ENCODE assay signal across 20 mouse cellular contexts in the genomic region with DNA sequence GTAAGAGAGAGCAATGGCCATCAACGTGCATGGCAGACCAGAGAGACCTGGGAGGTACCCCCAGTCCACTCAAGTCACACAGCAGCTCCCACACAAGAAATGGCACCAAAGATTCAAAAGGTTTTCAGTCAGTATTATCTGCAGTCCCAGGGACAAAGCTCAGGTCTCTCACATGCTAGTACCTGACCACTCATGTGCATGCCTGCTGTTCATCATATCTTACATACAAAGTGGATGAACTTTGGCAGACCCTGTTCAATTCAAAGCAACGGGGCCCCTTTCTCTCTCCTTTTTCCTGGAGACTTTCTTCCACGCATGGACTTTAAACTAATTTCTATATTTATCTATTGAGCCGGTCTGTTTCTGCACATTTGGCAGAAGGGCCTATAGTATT.
A peak's percentile ranks its signal among the peaks of the same experiment; 100 is the strongest.
DNase-seq lines count a peak whose midpoint lies in the region; ATAC-seq and TF ChIP-seq lines count a peak whose summit lies in the region.
"Had no signal": no experiment of that assay in that cellular context is flagged by ENCODE, and none has a peak within 500 bp of the region (broad histone marks: within the 10 kb centered on the region; RNA-seq: fewer than 3 reads in every experiment).

No protein-coding gene starts in this region.

- no peaks in the 10 kb centered on the region for H3K36me3 ChIP-seq in heart, embryonic 13.5 days
- H3K36me3 ChIP-seq in stomach, embryonic 14.5 days (ENCODE audit: control insufficient read depth, insufficient read depth, low read length), result no peaks in the 10 kb centered on the region
- no peaks in the 10 kb centered on the region for H3K36me3 ChIP-seq in stomach, postnatal 0 days (ENCODE audit: control insufficient read depth, insufficient read depth, low read length)
- H3K36me3 ChIP-seq in intestine, embryonic 15.5 days, result no peaks in the 10 kb centered on the region
- H3K36me3 ChIP-seq in stomach, embryonic 15.5 days, result no peaks in the 10 kb centered on the region
- H3K36me3 ChIP-seq: embryonic facial prominence, embryonic 15.5 days; forebrain, embryonic 10.5 days; hindbrain, embryonic 12.5 days had no signal

- TF ChIP-seq EP300 in stomach, postnatal 0 days (optimal IDR thresholded peaks at IDR 0.05), result no peak

- H3K27ac ChIP-seq in heart, embryonic 13.5 days (replicated peaks), result no peak overlapping the region
- peak overlapping the region; percentile 22; the same call in 1 of the 2 replicates for H3K27ac ChIP-seq in stomach, embryonic 14.5 days (ENCODE audit: low read length)
- H3K27ac ChIP-seq in stomach, postnatal 0 days (replicated peaks), result no peak overlapping the region
- peak overlapping the region; percentile 45 for H3K27ac ChIP-seq in intestine, embryonic 15.5 days
- peak overlapping the region; percentile 35; the same call in 1 of the 2 replicates for H3K27ac ChIP-seq in stomach, embryonic 15.5 days
- H3K27ac ChIP-seq: embryonic facial prominence, embryonic 15.5 days; hindbrain, embryonic 12.5 days; hindbrain, postnatal 0 days had no signal

- H3K27me3 ChIP-seq in heart, embryonic 13.5 days (replicated peaks), result no peaks in the 10 kb centered on the region
- no peaks in the 10 kb centered on the region for H3K27me3 ChIP-seq in stomach, embryonic 14.5 days (ENCODE audit: control insufficient read depth, insufficient read depth, low read length)
- no peaks in the 10 kb centered on the region for H3K27me3 ChIP-seq in stomach, postnatal 0 days (ENCODE audit: control insufficient read depth, insufficient read depth, low read length)
- no peaks in the 10 kb centered on the region for H3K27me3 ChIP-seq in intestine, embryonic 15.5 days (replicated peaks)
- H3K27me3 ChIP-seq in stomach, embryonic 15.5 days (replicated peaks), result no peaks in the 10 kb centered on the region

- peak overlapping the region; percentile 24; the same call in 1 of the 2 replicates for H3K9ac ChIP-seq in heart, embryonic 13.5 days
- no peak overlapping the region for H3K9ac ChIP-seq in stomach, embryonic 14.5 days (replicated peaks; ENCODE audit: low read depth, low read length)
- H3K9ac ChIP-seq in stomach, postnatal 0 days (ENCODE audit: low read length), result no peak overlapping the region
- H3K9ac ChIP-seq in intestine, embryonic 15.5 days, result no peak overlapping the region
- H3K9ac ChIP-seq in stomach, embryonic 15.5 days, result no peak overlapping the region
- H3K9ac ChIP-seq: embryonic facial prominence, embryonic 15.5 days; hindbrain, embryonic 12.5 days had no signal

- H3K4me1 ChIP-seq in heart, embryonic 13.5 days, result peaks cover 63% of the 10 kb centered on the region
- peaks cover 42% of the 10 kb centered on the region for H3K4me1 ChIP-seq in stomach, embryonic 14.5 days (ENCODE audit: control insufficient read depth, insufficient read depth, low read length)
- peaks cover 15% of the 10 kb centered on the region for H3K4me1 ChIP-seq in stomach, postnatal 0 days (replicated peaks; ENCODE audit: control insufficient read depth, insufficient read depth)
- peaks cover 35% of the 10 kb centered on the region for H3K4me1 ChIP-seq in intestine, embryonic 15.5 days (replicated peaks)
- peaks cover 39% of the 10 kb centered on the region for H3K4me1 ChIP-seq in stomach, embryonic 15.5 days

- 34% methylated on average over 4 of the region's 4 CpGs for WGBS in heart, embryonic 13.5 days
- WGBS in stomach, embryonic 14.5 days, result 35% methylated on average over 4 of the region's 4 CpGs
- 23% methylated on average over 4 of the region's 4 CpGs for WGBS in stomach, postnatal 0 days
- WGBS in intestine, embryonic 15.5 days, result 34% methylated on average over 4 of the region's 4 CpGs
- WGBS in stomach, embryonic 15.5 days, result 37% methylated on average over 4 of the region's 4 CpGs

- H3K4me3 ChIP-seq in heart, embryonic 13.5 days, result no peak overlapping the region
- H3K4me3 ChIP-seq in stomach, embryonic 14.5 days (ENCODE audit: low read depth, low read length), result no peak overlapping the region
- H3K4me3 ChIP-seq in stomach, postnatal 0 days (ENCODE audit: low read depth, low read length), result no peak overlapping the region
- no peak overlapping the region for H3K4me3 ChIP-seq in intestine, embryonic 15.5 days (replicated peaks)
- no peak overlapping the region for H3K4me3 ChIP-seq in stomach, embryonic 15.5 days (replicated peaks)
- H3K4me3 ChIP-seq: embryonic facial prominence, embryonic 15.5 days; erythroblast, embryonic 14.5 days; forebrain, embryonic 10.5 days; hindbrain, embryonic 12.5 days had no signal

- TF ChIP-seq CTCF in stomach, postnatal 0 days (IDR thresholded peaks at IDR 0.05; ENCODE audit: low read depth), result no peak

- no peaks in the 10 kb centered on the region for H3K9me3 ChIP-seq in heart, embryonic 13.5 days
- H3K9me3 ChIP-seq in stomach, embryonic 14.5 days (ENCODE audit: control insufficient read depth, low read depth, low read length), result no peaks in the 10 kb centered on the region
- H3K9me3 ChIP-seq in stomach, postnatal 0 days (ENCODE audit: control insufficient read depth, low read length), result no peaks in the 10 kb centered on the region
- no peaks in the 10 kb centered on the region for H3K9me3 ChIP-seq in intestine, embryonic 15.5 days
- H3K9me3 ChIP-seq in stomach, embryonic 15.5 days, result no peaks in the 10 kb centered on the region
- H3K9me3 ChIP-seq: embryonic facial prominence, embryonic 15.5 days; forebrain, embryonic 10.5 days; hindbrain, embryonic 12.5 days had no signal

- H3K4me2 ChIP-seq in heart, embryonic 13.5 days, result no peak overlapping the region
- H3K4me2 ChIP-seq in stomach, embryonic 14.5 days (replicated peaks; ENCODE audit: low read depth, low read length), result no peak overlapping the region
- H3K4me2 ChIP-seq in stomach, postnatal 0 days (replicated peaks; ENCODE audit: low read depth), result no peak overlapping the region
- 0 out of 2 replicates have a peak overlapping the region, but pooled peaks have one; percentile 3 for H3K4me2 ChIP-seq in intestine, embryonic 15.5 days (replicated peaks)
- H3K4me2 ChIP-seq in stomach, embryonic 15.5 days, result no peak overlapping the region
- H3K4me2 ChIP-seq: embryonic facial prominence, embryonic 15.5 days; hindbrain, embryonic 12.5 days had no signal

- DNase-seq in heart, adult 8-10 months (ENCODE audit: low spot score), result no peak
- DNase-seq in stomach, postnatal 0 days (ENCODE audit: low spot score), result no peak
- DNase-seq in lung, postnatal 10 days, result no peak
- no peak for DNase-seq in gastrocnemius, postnatal 25 days
- DNase-seq: adrenal gland, adult 2 months; adrenal gland, postnatal 25 days; cerebellum, adult 2 months; heart, adult 18-20 months; heart, postnatal 10 days; heart, postnatal 4 days had no signal

- ATAC-seq in heart, embryonic 13.5 days (ENCODE audit: extremely low read depth, insufficient number of reproducible peaks, low FRiP score, low TSS enrichment), result no peak
- ATAC-seq in stomach, embryonic 14.5 days (ENCODE audit: insufficient number of reproducible peaks, insufficient read depth, low FRiP score, low read depth), result no peak
- no peak for ATAC-seq in stomach, postnatal 0 days (ENCODE audit: low FRiP score, low TSS enrichment)
- ATAC-seq in intestine, embryonic 15.5 days, result peak; percentile 61
- ATAC-seq in stomach, embryonic 15.5 days (ENCODE audit: insufficient read depth, low FRiP score, low read depth), result no peak
- ATAC-seq: forebrain, embryonic 14.5 days; hindbrain, postnatal 0 days had no signal

Comparison
In these comparisons a context has a peak if more than half of its experiments do, and no peak if none do; other contexts are left out.
1. H3K27ac ChIP-seq: peak in stomach, embryonic 14.5 days (single experiment), intestine, embryonic 15.5 days (single experiment) and stomach, embryonic 15.5 days (single experiment); none in heart, embryonic 13.5 days (single experiment) and stomach, postnatal 0 days (single experiment).